Mouse (Mus musculus): ENCODE measurements around the gene Asb13. TPM values are rescaled to one million over a fixed set of nuclear protein-coding genes. Genes with fewer than 3 reads are reported as not detected.

Gene Asb13
- polyA plus RNA-seq, 1 experiment from 2014 or later = 13.1 TPM

- 90% methylated on average over 5 of the region's 5 CpGs for WGBS
- no peaks in the 10 kb centered on the region for H3K36me3 ChIP-seq
- no peak overlapping the region for H3K4me2 ChIP-seq (replicated peaks)
- no peak overlapping the region for H3K27ac ChIP-seq (replicated peaks)
- no peaks in the 10 kb centered on the region for H3K27me3 ChIP-seq
- H3K9ac ChIP-seq (replicated peaks) = no peak overlapping the region
- no peaks in the 10 kb centered on the region for H3K4me1 ChIP-seq
- no peaks in the 10 kb centered on the region for H3K9me3 ChIP-seq
- ATAC-seq (replicated peaks) = no peak
- no peak overlapping the region for H3K4me3 ChIP-seq
Measured at GRCm38 (mm10) chr13:3667288-3667873, 33.5 kb downstream of the Asb13 start.

GRCm38 (mm10) chr13:3668068-3668467, 34.2 kb downstream of the Asb13 start:
- no peak for ATAC-seq (replicated peaks)
- H3K9me3 ChIP-seq = no peaks in the 10 kb centered on the region
- no peaks in the 10 kb centered on the region for H3K4me1 ChIP-seq
- no peak overlapping the region for H3K4me2 ChIP-seq (replicated peaks)
- WGBS = 94% methylated on average over 3 of the region's 3 CpGs
- H3K27me3 ChIP-seq = no peaks in the 10 kb centered on the region
- H3K27ac ChIP-seq (replicated peaks) = no peak overlapping the region
- H3K36me3 ChIP-seq = no peaks in the 10 kb centered on the region
- H3K4me3 ChIP-seq = no peak overlapping the region
- no peak overlapping the region for H3K9ac ChIP-seq (replicated peaks)

GRCm38 (mm10) chr13:3669611-3670010, 35.8 kb downstream of the Asb13 start:
- no peak for ATAC-seq (replicated peaks)
- Histone ChIP-seq H3K27me3 (no peaks in the 10 kb centered on the region), H3K36me3 (no peaks in the 10 kb centered on the region), H3K4me3 (no peak overlapping the region), H3K4me1 (no peaks in the 10 kb centered on the region), H3K9me3 (no peaks in the 10 kb centered on the region), H3K27ac (replicated peaks) (no peak overlapping the region), H3K9ac (replicated peaks) (no peak overlapping the region), H3K4me2 (replicated peaks) (no peak overlapping the region)
- WGBS = 75% methylated on average over 1 of the region's 1 CpGs

GRCm38 (mm10) chr13:3670039-3670438, 36.2 kb downstream of the Asb13 start:
- WGBS = 87% methylated on average over 1 of the region's 1 CpGs
- no peak overlapping the region for H3K27ac ChIP-seq (replicated peaks)
- ATAC-seq (replicated peaks) = no peak
- no peaks in the 10 kb centered on the region for H3K27me3 ChIP-seq
- no peaks in the 10 kb centered on the region for H3K9me3 ChIP-seq
- H3K36me3 ChIP-seq = no peaks in the 10 kb centered on the region
- H3K9ac ChIP-seq (replicated peaks) = no peak overlapping the region
- H3K4me3 ChIP-seq = no peak overlapping the region
- no peak overlapping the region for H3K4me2 ChIP-seq (replicated peaks)
- no peaks in the 10 kb centered on the region for H3K4me1 ChIP-seq

GRCm38 (mm10) chr13:3673151-3673550, 39.3 kb downstream of the Asb13 start:
- Histone ChIP-seq H3K36me3 (no peaks in the 10 kb centered on the region), H3K4me1 (no peaks in the 10 kb centered on the region), H3K9ac (replicated peaks) (no peak overlapping the region), H3K4me2 (replicated peaks) (no peak overlapping the region), H3K27ac (replicated peaks) (no peak overlapping the region), H3K9me3 (no peaks in the 10 kb centered on the region), H3K27me3 (no peaks in the 10 kb centered on the region), H3K4me3 (no peak overlapping the region)
- no peak for ATAC-seq (replicated peaks)
- 85% methylated on average over 3 of the region's 3 CpGs for WGBS

GRCm38 (mm10) chr13:3673622-3674021, 39.8 kb downstream of the Asb13 start:
- ATAC-seq (replicated peaks) = no peak
- no peak overlapping the region for H3K4me2 ChIP-seq (replicated peaks)
- no peaks in the 10 kb centered on the region for H3K9me3 ChIP-seq
- H3K9ac ChIP-seq (replicated peaks) = no peak overlapping the region
- H3K27me3 ChIP-seq = no peaks in the 10 kb centered on the region
- 79% methylated on average over 4 of the region's 4 CpGs for WGBS
- no peak overlapping the region for H3K4me3 ChIP-seq
- H3K36me3 ChIP-seq = no peaks in the 10 kb centered on the region
- no peak overlapping the region for H3K27ac ChIP-seq (replicated peaks)
- H3K4me1 ChIP-seq = no peaks in the 10 kb centered on the region

GRCm38 (mm10) chr13:3675855-3676254, 42.0 kb downstream of the Asb13 start:
- Histone ChIP-seq H3K9me3 (no peaks in the 10 kb centered on the region), H3K4me1 (no peaks in the 10 kb centered on the region), H3K4me2 (replicated peaks) (no peak overlapping the region), H3K9ac (replicated peaks) (no peak overlapping the region), H3K27me3 (no peaks in the 10 kb centered on the region), H3K36me3 (no peaks in the 10 kb centered on the region), H3K4me3 (no peak overlapping the region), H3K27ac (replicated peaks) (no peak overlapping the region)
- no peak for ATAC-seq (replicated peaks)
- WGBS = 87% methylated on average over 4 of the region's 4 CpGs

- Histone ChIP-seq H3K36me3 (no peaks in the 10 kb centered on the region), H3K27me3 (no peaks in the 10 kb centered on the region), H3K9me3 (no peaks in the 10 kb centered on the region), H3K4me2 (replicated peaks) (no peak overlapping the region), H3K27ac (replicated peaks) (no peak overlapping the region), H3K4me1 (no peaks in the 10 kb centered on the region), H3K9ac (replicated peaks) (no peak overlapping the region), H3K4me3 (no peak overlapping the region)
- WGBS = 90% methylated on average over 4 of the region's 4 CpGs
- ATAC-seq (replicated peaks) = no peak
Measured at GRCm38 (mm10) chr13:3679098-3679497, 45.3 kb downstream of the Asb13 start.

- ATAC-seq (replicated peaks) = no peak
- H3K4me1 ChIP-seq = no peaks in the 10 kb centered on the region
- H3K27ac ChIP-seq (replicated peaks) = no peak overlapping the region
- H3K27me3 ChIP-seq = no peaks in the 10 kb centered on the region
- no peak overlapping the region for H3K4me3 ChIP-seq
- no peak overlapping the region for H3K9ac ChIP-seq (replicated peaks)
- WGBS = 78% methylated on average over 1 of the region's 1 CpGs
- H3K4me2 ChIP-seq (replicated peaks) = no peak overlapping the region
- H3K9me3 ChIP-seq = no peaks in the 10 kb centered on the region
- H3K36me3 ChIP-seq = no peaks in the 10 kb centered on the region
Measured at GRCm38 (mm10) chr13:3686306-3686705, 52.5 kb downstream of the Asb13 start.

- Histone ChIP-seq H3K4me3 (no peak overlapping the region), H3K36me3 (no peaks in the 10 kb centered on the region), H3K4me1 (no peaks in the 10 kb centered on the region), H3K27ac (replicated peaks) (no peak overlapping the region), H3K4me2 (replicated peaks) (no peak overlapping the region), H3K9ac (replicated peaks) (no peak overlapping the region), H3K9me3 (no peaks in the 10 kb centered on the region), H3K27me3 (no peaks in the 10 kb centered on the region)
- WGBS = 10% methylated on average over 11 of the region's 11 CpGs
- ATAC-seq (replicated peaks) = no peak
Measured at GRCm38 (mm10) chr13:3694599-3695343, 60.9 kb downstream of the Asb13 start.

- Histone ChIP-seq H3K4me2 (replicated peaks) (no peak overlapping the region), H3K27ac (replicated peaks) (no peak overlapping the region), H3K36me3 (no peaks in the 10 kb centered on the region), H3K9me3 (no peaks in the 10 kb centered on the region), H3K4me1 (no peaks in the 10 kb centered on the region), H3K9ac (replicated peaks) (no peak overlapping the region), H3K4me3 (no peak overlapping the region), H3K27me3 (no peaks in the 10 kb centered on the region)
- ATAC-seq (replicated peaks) = no peak
- 80% methylated on average over 8 of the region's 8 CpGs for WGBS
Measured at GRCm38 (mm10) chr13:3696977-3697735, 63.3 kb downstream of the Asb13 start.

GRCm38 (mm10) chr13:3700752-3701151, 66.9 kb downstream of the Asb13 start:
- Histone ChIP-seq H3K9ac (replicated peaks) (no peak overlapping the region), H3K9me3 (no peaks in the 10 kb centered on the region), H3K36me3 (no peaks in the 10 kb centered on the region), H3K4me3 (no peak overlapping the region), H3K27ac (replicated peaks) (no peak overlapping the region), H3K4me1 (no peaks in the 10 kb centered on the region), H3K27me3 (no peaks in the 10 kb centered on the region), H3K4me2 (replicated peaks) (no peak overlapping the region)
- 90% methylated on average over 4 of the region's 4 CpGs for WGBS
- no peak for ATAC-seq (replicated peaks)

Data from forebrain, embryonic 15.5 days (tissue).